Mouse (Mus musculus) hindbrain, postnatal 0 days (tissue): ENCODE results near the gene Lsm7. TPM values are rescaled to one million over a fixed set of nuclear protein-coding genes. Genes with fewer than 3 reads are reported as not detected.
A peak's percentile ranks its signal among the peaks of the same experiment; 100 is the strongest.

Experiments used
- ATAC-seq: fragments of 200-750 bp; cut with Nextera tagmentation; 2 replicates; pipeline ENCODE4 v1.8.0; 2017; ENCODE audit warnings: mild to moderate bottlenecking, moderate TSS enrichment, moderate library complexity
- DNase-seq: peaks from one replicate; pipeline ENCODE4 v3.0.0-alpha.2; 2015; ENCODE audit warnings: low spot score
- H3K27ac ChIP-seq: fragments of 300-500 bp; sonication (generic); 2 replicates; pipeline ENCODE4 v1.5.1; 2014; ENCODE audit warnings: mild to moderate bottlenecking
- H3K27me3 ChIP-seq: fragments of 300-500 bp; sonication (generic); 2 replicates; pipeline ENCODE4 v1.6.1; 2014; ENCODE audit warnings: low read length, mixed read lengths; ENCODE audit not compliant: insufficient read depth
- H3K36me3 ChIP-seq: fragments of 300-500 bp; sonication (generic); 2 replicates; pipeline ENCODE4 v1.6.1; 2014; ENCODE audit warnings: low read length, mixed read lengths; ENCODE audit not compliant: insufficient read depth
- H3K4me1 ChIP-seq: fragments of 300-500 bp; sonication (generic); 2 replicates; pipeline ENCODE4 v1.6.1; 2014; ENCODE audit warnings: antibody characterized with exemption, low read length, mixed read lengths; ENCODE audit not compliant: insufficient read depth
- H3K4me2 ChIP-seq: fragments of 300-500 bp; sonication (generic); 2 replicates; pipeline ENCODE4 v1.6.1; 2014; ENCODE audit warnings: low read depth, mild to moderate bottlenecking, low read length, moderate library complexity, mixed read lengths
- H3K4me3 ChIP-seq: fragments of 300-500 bp; sonication (generic); 2 replicates; pipeline ENCODE4 v1.5.1; 2014; ENCODE audit warnings: low read length
- H3K9ac ChIP-seq: fragments of 300-500 bp; sonication (generic); replicated peaks from 2 replicates; pipeline ENCODE4 v1.6.1; 2014; ENCODE audit warnings: mild to moderate bottlenecking, low read length, moderate library complexity, mixed read lengths
- H3K9me3 ChIP-seq: fragments of 300-500 bp; sonication (generic); 2 replicates; pipeline ENCODE4 v1.6.1; 2016; ENCODE audit warnings: low read length, mixed read lengths
- CTCF ChIP-seq: IDR thresholded peaks from 2 replicates; pipeline ENCODE4 v1.5.1; 2016; ENCODE audit warnings: antibody characterized with exemption, control low read depth, low read depth
- WGBS: fragments of 180-500 bp; shearing (Covaris S2); extraction: QIAGEN DNeasy Blood & Tissue Kit; methylation state at CpG from one replicate; pipeline ENCODE4 v1.1.7; 2014; 5-methylcytosine and 5-hydroxymethylcytosine counted together
- microRNA counts: library from miRNA; unstranded; fragments of <30 nt; microRNA quantifications from one replicate; lab custom pipeline; 2015
- microRNA-seq, 2 experiments: library from miRNA; unstranded; fragments of <30 nt; microRNA quantifications; one replicate each; pipeline ENCODE4; 2016
- polyA plus RNA-seq: library from polyadenylated mRNA; unstranded; fragments of >200 nt; fragmentation: Nextera tagmentation; extraction: Ambion mirVana; gene quantifications from 2 replicates; pipeline ENCODE4 v1.2.1, GENCODE M21; 2015
- total RNA-seq: library from RNA; depleted of rRNA; stranded (reverse); fragments of >200 nt; gene quantifications from 2 replicates; pipeline ENCODE4 v1.2.3, GENCODE M21; 2014; rRNA removed

The Lsm7 gene
- total and polyA plus RNA-seq, 2 experiments from 2014 or later: 189 to 279 TPM

GRCm38 (mm10) chr10:80804916-80805315 lies 50.1 kb downstream of the Lsm7 start, which contains the start of gene Amh:
Gene Amh (plus strand): TSS chr10:80805243.
- H3K4me2 ChIP-seq: no peak within 1 kb of the TSS
- no peak for ATAC-seq

GRCm38 (mm10) chr10:80804340-80804739 lies 50.7 kb downstream of the Lsm7 start:
- H3K36me3 ChIP-seq: peaks cover 36% of the 10 kb centered on the region
- 91% methylated on average over 2 of the region's 2 CpGs for WGBS

More at GRCm38 (mm10) chr10:80804916-80805315, 50.1 kb downstream of the Lsm7 start, which contains the start of gene Amh:
- Histone ChIP-seq H3K9me3 (no peaks in the 10 kb centered on the region), H3K27ac (no peak within 1 kb of the TSS), H3K36me3 (peaks cover 36% of the 10 kb centered on the region), H3K9ac (peak within 1 kb of the TSS; percentile 79; the same call in 1 of the 2 replicates), H3K4me3 (no peak within 1 kb of the TSS), H3K4me1 (peaks cover 18% of the 10 kb centered on the region), H3K27me3 (peaks cover under 1% of the 10 kb centered on the region; the same call in 1 of the 2 replicates)
- no peak for TF ChIP-seq CTCF
- no peak for DNase-seq
- 64% methylated on average over 6 of the region's 6 CpGs for WGBS

GRCm38 (mm10) chr10:80802996-80803395 lies 52.0 kb downstream of the Lsm7 start:
- 77% methylated on average over 3 of the region's 3 CpGs for WGBS
- no peaks in the 10 kb centered on the region for H3K27me3 ChIP-seq
- peaks cover 36% of the 10 kb centered on the region for H3K36me3 ChIP-seq
- no peak overlapping the region for H3K9ac ChIP-seq
- ATAC-seq (no peak), DNase-seq (no peak)
- no peak overlapping the region for H3K4me2 ChIP-seq
- TF ChIP-seq CTCF: no peak
- no peak overlapping the region for H3K4me3 ChIP-seq
- peaks cover 13% of the 10 kb centered on the region for H3K4me1 ChIP-seq
- H3K9me3 ChIP-seq: no peaks in the 10 kb centered on the region
- H3K27ac ChIP-seq: no peak overlapping the region

More at GRCm38 (mm10) chr10:80804340-80804739, 50.7 kb downstream of the Lsm7 start:
- Histone ChIP-seq H3K4me2 (no peak overlapping the region), H3K9me3 (no peaks in the 10 kb centered on the region), H3K27me3 (no peaks in the 10 kb centered on the region), H3K9ac (no peak overlapping the region), H3K27ac (no peak overlapping the region), H3K4me3 (no peak overlapping the region), H3K4me1 (peaks cover 22% of the 10 kb centered on the region)
- no peak for DNase-seq
- no peak for ATAC-seq
- no peak for TF ChIP-seq CTCF

MicroRNAs encoded within 50 kb of the gene (microRNA counts, 519-probe panel; counts per million panel counts)
- not detected for microRNA mmu-miR-1982 (lab: Ali Mortazavi, UCI)

Small RNA genes lying within 50 kb of the gene (microRNA-seq; reads per million reads assigned to microRNA genes)
- gene Mir1982: 1.4 to 11.3 reads per million in 2 experiments

Other genes with a start within 250 kb of the Lsm7 start
- 0.54 and 2.2 TPM in 2 replicates for gene Gm49322, start 249.2 kb downstream of the Lsm7 start, total RNA-seq
- gene Gm49322, start 249.2 kb downstream of the Lsm7 start, polyA plus RNA-seq: 1.1 TPM in 2 replicates
- gene Csnk1g2, start 232.4 kb downstream of the Lsm7 start, total RNA-seq: 128 and 156 TPM in 2 replicates
- 94.3 and 95.5 TPM in 2 replicates for gene Csnk1g2, start 232.4 kb downstream of the Lsm7 start, polyA plus RNA-seq
- 209 and 213 TPM in 2 replicates for gene Btbd2, start 198.1 kb downstream of the Lsm7 start, total RNA-seq
- gene Btbd2, start 198.1 kb downstream of the Lsm7 start, polyA plus RNA-seq: 81.9 and 82.8 TPM in 2 replicates
- 84.5 and 95.4 TPM in 2 replicates for gene Mknk2, start 177.1 kb downstream of the Lsm7 start, total RNA-seq
- 38.2 and 40.5 TPM in 2 replicates for gene Mknk2, start 177.1 kb downstream of the Lsm7 start, polyA plus RNA-seq
- 68.3 and 76.4 TPM in 2 replicates for gene Mob3a, start 153.2 kb downstream of the Lsm7 start, total RNA-seq
- gene Mob3a, start 153.2 kb downstream of the Lsm7 start, polyA plus RNA-seq: 37.2 and 38.8 TPM in 2 replicates
- 31.1 and 31.6 TPM in 2 replicates for gene Izumo4, start 153.0 kb downstream of the Lsm7 start, total RNA-seq
- 46.7 and 52.2 TPM in 2 replicates for gene Izumo4, start 153.0 kb downstream of the Lsm7 start, polyA plus RNA-seq
- 195 and 201 TPM in 2 replicates for gene Ap3d1, start 112.9 kb downstream of the Lsm7 start, total RNA-seq
- gene Ap3d1, start 112.9 kb downstream of the Lsm7 start, polyA plus RNA-seq: 99.2 and 99.7 TPM in 2 replicates
- gene Dot1l, start 100.0 kb downstream of the Lsm7 start, total RNA-seq: 27.2 and 27.7 TPM in 2 replicates
- 10.3 and 12.6 TPM in 2 replicates for gene Dot1l, start 100.0 kb downstream of the Lsm7 start, polyA plus RNA-seq
- gene Sf3a2, start 57.0 kb downstream of the Lsm7 start, total RNA-seq: 14.2 and 22.0 TPM in 2 replicates
- gene Sf3a2, start 57.0 kb downstream of the Lsm7 start, polyA plus RNA-seq: 48.7 and 53.2 TPM in 2 replicates
- 74.4 and 82.3 TPM in 2 replicates for gene Plekhj1, start 56.6 kb downstream of the Lsm7 start, total RNA-seq
- 99.4 and 103 TPM in 2 replicates for gene Plekhj1, start 56.6 kb downstream of the Lsm7 start, polyA plus RNA-seq
- 0.47 and 2.6 TPM in 2 replicates for gene Amh, start 50.0 kb downstream of the Lsm7 start, total RNA-seq
- 0.24 TPM in 1 of 2 replicates, not detected in the other for gene Amh, start 50.0 kb downstream of the Lsm7 start, polyA plus RNA-seq
- gene Jsrp1, start 41.7 kb downstream of the Lsm7 start, total RNA-seq: 0.22 TPM in 1 of 2 replicates, not detected in the other
- 1.4 and 1.6 TPM in 2 replicates for gene Jsrp1, start 41.7 kb downstream of the Lsm7 start, polyA plus RNA-seq
- gene Oaz1, start 28.6 kb downstream of the Lsm7 start, total RNA-seq: 1,128 and 1,180 TPM in 2 replicates
- gene Oaz1, start 28.6 kb downstream of the Lsm7 start, polyA plus RNA-seq: 1,097 and 1,185 TPM in 2 replicates
- 66.9 and 70.3 TPM in 2 replicates for gene Lingo3, start 11.2 kb downstream of the Lsm7 start, total RNA-seq
- 26.6 and 28.0 TPM in 2 replicates for gene Lingo3, start 11.2 kb downstream of the Lsm7 start, polyA plus RNA-seq
- 161 and 174 TPM in 2 replicates for gene Sppl2b, start 66 bp upstream of the Lsm7 start, total RNA-seq
- 76.0 and 76.2 TPM in 2 replicates for gene Sppl2b, start 66 bp upstream of the Lsm7 start, polyA plus RNA-seq
- 0.04 and 0.10 TPM in 2 replicates for gene Tmprss9, start 16.6 kb upstream of the Lsm7 start, total RNA-seq
- 0.14 and 0.26 TPM in 2 replicates for gene Tmprss9, start 16.6 kb upstream of the Lsm7 start, polyA plus RNA-seq
- 150 and 155 TPM in 2 replicates for gene Timm13, start 45.8 kb upstream of the Lsm7 start, total RNA-seq
- 366 and 369 TPM in 2 replicates for gene Timm13, start 45.8 kb upstream of the Lsm7 start, polyA plus RNA-seq
- gene Lmnb2, start 63.0 kb upstream of the Lsm7 start, total RNA-seq: 42.3 and 43.2 TPM in 2 replicates
- 24.8 and 25.6 TPM in 2 replicates for gene Lmnb2, start 63.0 kb upstream of the Lsm7 start, polyA plus RNA-seq
- 4.4 and 8.2 TPM in 2 replicates for gene Gadd45b, start 74.9 kb upstream of the Lsm7 start, total RNA-seq
- gene Gadd45b, start 74.9 kb upstream of the Lsm7 start, polyA plus RNA-seq: 7.5 and 8.6 TPM in 2 replicates
- 26.2 and 27.2 TPM in 2 replicates for gene Gng7, start 159.7 kb upstream of the Lsm7 start, total RNA-seq
- 18.9 and 22.1 TPM in 2 replicates for gene Gng7, start 159.7 kb upstream of the Lsm7 start, polyA plus RNA-seq
- 82.0 and 106 TPM in 2 replicates for gene Diras1, start 170.5 kb upstream of the Lsm7 start, total RNA-seq
- gene Diras1, start 170.5 kb upstream of the Lsm7 start, polyA plus RNA-seq: 69.0 and 78.7 TPM in 2 replicates
- 118 and 126 TPM in 2 replicates for gene Slc39a3, start 182.2 kb upstream of the Lsm7 start, total RNA-seq
- 40.6 and 41.9 TPM in 2 replicates for gene Slc39a3, start 182.2 kb upstream of the Lsm7 start, polyA plus RNA-seq
- gene Sgta, start 205.0 kb upstream of the Lsm7 start, total RNA-seq: 264 and 279 TPM in 2 replicates
- 275 and 290 TPM in 2 replicates for gene Sgta, start 205.0 kb upstream of the Lsm7 start, polyA plus RNA-seq
- 73.5 and 79.1 TPM in 2 replicates for gene Thop1, start 214.8 kb upstream of the Lsm7 start, total RNA-seq
- gene Thop1, start 214.8 kb upstream of the Lsm7 start, polyA plus RNA-seq: 36.4 and 36.9 TPM in 2 replicates
- 0.61 and 1.0 TPM in 2 replicates for gene Creb3l3, start 243.7 kb upstream of the Lsm7 start, total RNA-seq
- gene Creb3l3, start 243.7 kb upstream of the Lsm7 start, polyA plus RNA-seq: 0.59 and 0.71 TPM in 2 replicates